Mouse (Mus musculus) limb, embryonic 13.5 days (tissue): Measurements from ENCODE around the gene Dennd1b. TPM values are rescaled to one million over a fixed set of nuclear protein-coding genes. Genes with fewer than 3 reads are reported as not detected.

Experiments
- ATAC-seq: fragments of 200-750 bp; cut with Nextera tagmentation; 2 replicates; pipeline ENCODE4 v1.8.0; 2017; ENCODE audit warnings: low read depth, moderate number of reproducible peaks, moderate TSS enrichment; ENCODE audit not compliant: low FRiP score
- H3K27ac ChIP-seq: fragments of 300-500 bp; sonication (generic); 2 replicates; pipeline ENCODE4 v1.5.1; 2015; ENCODE audit warnings: inconsistent platforms, mild to moderate bottlenecking, moderate library complexity
- H3K27me3 ChIP-seq: fragments of 300-500 bp; sonication (generic); 2 replicates; pipeline ENCODE4 v1.6.1; 2015; ENCODE audit warnings: mild to moderate bottlenecking, inconsistent platforms
- H3K36me3 ChIP-seq: fragments of 300-500 bp; sonication (generic); 2 replicates; pipeline ENCODE4 v1.6.1; 2015; ENCODE audit warnings: inconsistent platforms, mild to moderate bottlenecking, moderate library complexity
- H3K4me1 ChIP-seq: fragments of 300-500 bp; sonication (generic); 2 replicates; pipeline ENCODE4 v1.6.1; 2015; ENCODE audit warnings: inconsistent platforms
- H3K4me2 ChIP-seq: fragments of 300-500 bp; sonication (generic); replicated peaks from 2 replicates; pipeline ENCODE4 v1.6.1; 2015; ENCODE audit warnings: inconsistent platforms, mild to moderate bottlenecking, moderate library complexity
- H3K4me3 ChIP-seq: fragments of 300-500 bp; sonication (generic); 2 replicates; pipeline ENCODE4 v1.5.1; 2015; ENCODE audit warnings: moderate library complexity, mild to moderate bottlenecking, inconsistent platforms
- H3K9ac ChIP-seq: fragments of 300-500 bp; sonication (generic); 2 replicates; pipeline ENCODE4 v1.6.1; 2015; ENCODE audit warnings: mild to moderate bottlenecking, inconsistent platforms
- H3K9me3 ChIP-seq: fragments of 300-500 bp; sonication (generic); 2 replicates; pipeline ENCODE4 v1.6.1; 2016; ENCODE audit warnings: inconsistent platforms
- WGBS: fragments of 180-500 bp; shearing (Covaris S2); methylation state at CpG from one replicate; pipeline ENCODE4 v1.1.7; 2015; 5-methylcytosine and 5-hydroxymethylcytosine counted together
- polyA plus RNA-seq: library from polyadenylated mRNA; unstranded; fragments of >200 nt; fragmentation: Nextera tagmentation; extraction: Ambion mirVana; gene quantifications from 2 replicates; pipeline ENCODE4 v1.2.1, GENCODE M21; 2015

The Dennd1b gene
- polyA plus RNA-seq, 1 experiment from 2014 or later: 11.4 TPM

DNA sequence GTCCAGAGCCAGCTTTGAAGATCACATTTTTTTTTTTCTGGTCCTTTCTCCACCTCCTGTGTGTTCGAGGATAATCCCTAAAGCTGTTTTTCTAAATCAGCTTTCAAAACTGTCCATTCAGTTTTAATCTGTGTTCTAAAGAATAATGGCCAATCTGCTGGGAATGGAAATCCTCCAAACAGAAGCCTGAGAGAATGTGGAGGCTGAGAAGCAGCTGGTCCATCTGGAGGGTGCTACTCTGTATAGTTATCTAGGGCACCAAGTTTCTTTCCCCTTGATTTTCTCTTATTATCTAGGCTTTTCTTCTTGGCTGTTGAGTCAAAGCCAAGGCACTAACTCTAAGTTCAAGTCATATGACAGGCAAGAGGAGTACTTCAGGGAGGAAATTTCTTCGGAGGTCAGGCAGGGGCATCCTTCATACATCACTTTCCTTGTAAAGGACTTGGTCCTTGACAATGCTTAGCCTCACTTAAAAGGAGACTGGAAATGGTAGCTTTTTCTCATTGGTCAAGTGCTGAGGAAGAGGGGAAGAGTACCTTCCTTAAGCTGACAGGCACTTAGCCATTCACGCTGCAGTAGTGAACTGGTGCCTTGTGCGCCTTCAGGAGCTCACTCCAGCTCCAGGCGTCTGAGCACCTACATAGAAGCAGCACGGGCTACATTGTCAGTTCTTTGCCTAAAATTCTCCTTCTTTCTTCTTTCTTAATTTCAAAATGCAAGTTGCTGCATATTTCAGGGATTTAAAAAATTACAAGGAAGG lies 32.6 kb downstream of the Dennd1b start:
- ATAC-seq: no peak
- H3K4me1 ChIP-seq: no peaks in the 10 kb centered on the region
- H3K4me2 ChIP-seq: no peak overlapping the region
- H3K27me3 ChIP-seq: no peaks in the 10 kb centered on the region
- H3K9ac ChIP-seq: no peak overlapping the region
- 87% methylated on average over 6 of the region's 6 CpGs for WGBS
- H3K9me3 ChIP-seq: 0 out of 2 replicates have a peak, but pooled peaks cover 3% of the 10 kb centered on the region
- H3K4me3 ChIP-seq: no peak overlapping the region
- H3K27ac ChIP-seq: no peak overlapping the region
- 0 out of 2 replicates have a peak, but pooled peaks cover 5% of the 10 kb centered on the region for H3K36me3 ChIP-seq

DNA sequence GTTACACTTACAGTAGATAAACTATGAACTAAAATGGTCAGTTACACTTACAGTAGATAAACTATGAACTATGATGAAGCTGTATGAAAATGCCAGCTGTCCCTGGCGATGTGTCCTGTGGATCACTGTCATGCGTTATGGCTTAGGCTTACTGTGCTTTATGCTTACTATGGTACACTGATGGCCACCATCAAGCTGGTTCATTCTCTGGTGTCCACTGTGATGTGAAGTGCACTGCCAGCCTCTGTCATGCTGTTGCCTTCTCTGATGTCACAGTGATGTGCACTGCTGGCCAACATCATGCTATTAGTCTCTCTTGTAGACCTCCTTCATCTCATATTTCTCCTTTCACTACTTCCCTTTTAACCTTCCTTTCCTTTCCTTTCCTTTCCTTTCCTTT lies 33.4 kb downstream of the Dennd1b start:
- Histone ChIP-seq H3K27me3 (no peaks in the 10 kb centered on the region), H3K9ac (no peak overlapping the region), H3K9me3 (0 out of 2 replicates have a peak, but pooled peaks cover 3% of the 10 kb centered on the region), H3K27ac (no peak overlapping the region), H3K36me3 (0 out of 2 replicates have a peak, but pooled peaks cover 5% of the 10 kb centered on the region), H3K4me2 (no peak overlapping the region), H3K4me1 (no peaks in the 10 kb centered on the region), H3K4me3 (no peak overlapping the region)
- WGBS: 88% methylated on average over 2 of the region's 2 CpGs
- no peak for ATAC-seq

DNA sequence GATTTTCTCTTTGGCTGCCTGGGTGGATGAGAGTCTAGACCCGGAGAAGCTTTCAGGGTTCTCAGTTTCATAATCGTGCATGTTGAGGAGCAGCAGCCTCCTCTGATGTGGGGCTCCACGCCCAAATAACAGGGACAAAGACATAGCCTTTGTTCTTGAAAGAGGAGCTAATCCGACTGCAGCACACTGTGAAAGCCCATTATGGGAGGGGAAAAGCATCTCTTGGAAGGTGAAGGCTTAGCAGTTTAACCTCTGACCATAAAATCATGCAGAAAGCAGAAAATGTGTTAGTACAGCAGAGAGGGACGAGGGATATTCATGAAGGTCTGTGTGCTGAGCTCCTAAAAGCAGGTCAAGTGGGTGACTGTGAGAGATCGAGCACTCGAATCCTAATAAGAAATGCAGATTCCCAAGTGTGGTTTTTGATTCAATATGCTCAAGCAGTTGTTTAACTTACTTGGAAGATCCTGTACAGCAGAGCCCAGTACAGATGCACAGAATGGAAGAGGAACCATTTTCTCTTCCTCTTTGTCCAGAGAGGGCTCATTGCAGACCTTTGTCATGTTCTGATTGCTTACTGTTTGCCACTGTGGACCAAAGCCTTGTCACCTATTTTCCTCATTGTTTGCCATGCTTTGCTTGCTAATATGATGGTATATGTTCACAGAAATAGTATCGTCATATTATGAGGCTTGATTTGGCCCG lies 37.6 kb downstream of the Dennd1b start:
- Histone ChIP-seq H3K4me1 (no peaks in the 10 kb centered on the region), H3K4me3 (no peak overlapping the region), H3K27me3 (no peaks in the 10 kb centered on the region), H3K9me3 (no peaks in the 10 kb centered on the region), H3K9ac (no peak overlapping the region), H3K27ac (no peak overlapping the region), H3K36me3 (no peaks in the 10 kb centered on the region), H3K4me2 (no peak overlapping the region)
- WGBS: 58% methylated on average over 9 of the region's 9 CpGs
- no peak for ATAC-seq

- no peaks in the 10 kb centered on the region for H3K36me3 ChIP-seq
- ATAC-seq: no peak
- WGBS: 85% methylated on average over 2 of the region's 2 CpGs
- no peak overlapping the region for H3K27ac ChIP-seq
- no peak overlapping the region for H3K9ac ChIP-seq
- H3K27me3 ChIP-seq: no peaks in the 10 kb centered on the region
- no peaks in the 10 kb centered on the region for H3K9me3 ChIP-seq
- H3K4me2 ChIP-seq: no peak overlapping the region
- H3K4me3 ChIP-seq: no peak overlapping the region
- no peaks in the 10 kb centered on the region for H3K4me1 ChIP-seq
Observed at GRCm38 (mm10) chr1:139003503-139003902, 40.3 kb downstream of the Dennd1b start.

- Histone ChIP-seq H3K4me2 (no peak overlapping the region), H3K36me3 (no peaks in the 10 kb centered on the region), H3K9me3 (no peaks in the 10 kb centered on the region), H3K4me3 (no peak overlapping the region), H3K9ac (no peak overlapping the region), H3K27me3 (no peaks in the 10 kb centered on the region), H3K27ac (no peak overlapping the region), H3K4me1 (no peaks in the 10 kb centered on the region)
- no peak for ATAC-seq
- 73% methylated on average over 1 of the region's 1 CpGs for whole genome bisulfite sequencing
Observed at GRCm38 (mm10) chr1:139006000-139006399, 42.8 kb downstream of the Dennd1b start.

- ATAC-seq: no peak
- Histone ChIP-seq H3K4me1 (no peaks in the 10 kb centered on the region), H3K27ac (no peak overlapping the region), H3K4me2 (no peak overlapping the region), H3K4me3 (no peak overlapping the region), H3K27me3 (no peaks in the 10 kb centered on the region), H3K36me3 (no peaks in the 10 kb centered on the region), H3K9ac (no peak overlapping the region), H3K9me3 (no peaks in the 10 kb centered on the region)
- 93% methylated on average over 3 of the region's 3 CpGs for WGBS
Observed at GRCm38 (mm10) chr1:139007475-139007874, 44.2 kb downstream of the Dennd1b start.

GRCm38 (mm10) chr1:139015118-139015788 lies 52.0 kb downstream of the Dennd1b start:
- H3K4me2 ChIP-seq: no peak overlapping the region
- ATAC-seq: no peak
- H3K27ac ChIP-seq: no peak overlapping the region
- H3K27me3 ChIP-seq: no peaks in the 10 kb centered on the region
- H3K4me1 ChIP-seq: no peaks in the 10 kb centered on the region
- H3K9me3 ChIP-seq: no peaks in the 10 kb centered on the region
- no peak overlapping the region for H3K4me3 ChIP-seq
- WGBS: 88% methylated on average over 5 of the region's 5 CpGs
- no peaks in the 10 kb centered on the region for H3K36me3 ChIP-seq
- no peak overlapping the region for H3K9ac ChIP-seq

GRCm38 (mm10) chr1:139021298-139021697 lies 58.1 kb downstream of the Dennd1b start:
- Histone ChIP-seq H3K4me3 (no peak overlapping the region), H3K9me3 (no peaks in the 10 kb centered on the region), H3K27ac (no peak overlapping the region), H3K36me3 (no peaks in the 10 kb centered on the region), H3K9ac (no peak overlapping the region), H3K27me3 (no peaks in the 10 kb centered on the region), H3K4me2 (no peak overlapping the region), H3K4me1 (no peaks in the 10 kb centered on the region)
- ATAC-seq: no peak
- WGBS: 57% methylated on average over 7 of the region's 7 CpGs

GRCm38 (mm10) chr1:139025882-139026645 lies 62.8 kb downstream of the Dennd1b start:
- no peak overlapping the region for H3K27ac ChIP-seq
- no peak overlapping the region for H3K4me3 ChIP-seq
- H3K4me2 ChIP-seq: no peak overlapping the region
- H3K4me1 ChIP-seq: no peaks in the 10 kb centered on the region
- 80% methylated on average over 8 of the region's 8 CpGs for WGBS
- no peaks in the 10 kb centered on the region for H3K9me3 ChIP-seq
- no peak for ATAC-seq
- no peak overlapping the region for H3K9ac ChIP-seq
- H3K27me3 ChIP-seq: no peaks in the 10 kb centered on the region
- no peaks in the 10 kb centered on the region for H3K36me3 ChIP-seq

DNA sequence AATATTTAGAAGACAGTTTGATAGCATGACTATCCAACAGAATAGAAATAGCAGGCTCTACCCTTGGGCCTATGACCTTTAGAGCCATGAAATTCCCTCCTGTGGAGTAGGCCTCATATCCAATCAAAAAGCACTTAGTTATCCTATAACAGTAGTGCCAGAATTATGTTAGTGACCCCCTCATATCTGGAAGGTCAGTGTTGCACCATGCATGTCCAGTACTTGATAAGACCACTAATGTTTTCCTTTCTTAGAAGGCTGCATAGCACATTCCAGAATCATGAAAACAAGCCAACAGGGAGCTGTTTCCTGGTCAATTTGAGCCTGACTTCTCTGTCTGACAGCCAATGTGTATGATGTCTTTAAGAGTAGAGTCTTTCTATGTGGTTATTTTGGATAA lies 66.3 kb downstream of the Dennd1b start:
- H3K9me3 ChIP-seq: no peaks in the 10 kb centered on the region
- no peak overlapping the region for H3K9ac ChIP-seq
- no peak overlapping the region for H3K27ac ChIP-seq
- no peak overlapping the region for H3K4me3 ChIP-seq
- no peaks in the 10 kb centered on the region for H3K4me1 ChIP-seq
- no peak overlapping the region for H3K4me2 ChIP-seq
- H3K27me3 ChIP-seq: no peaks in the 10 kb centered on the region
- no peaks in the 10 kb centered on the region for H3K36me3 ChIP-seq
- no peak for ATAC-seq

- Histone ChIP-seq H3K36me3 (no peaks in the 10 kb centered on the region), H3K4me1 (no peaks in the 10 kb centered on the region), H3K4me3 (no peak overlapping the region), H3K27ac (no peak overlapping the region), H3K9ac (no peak overlapping the region), H3K4me2 (no peak overlapping the region), H3K9me3 (no peaks in the 10 kb centered on the region), H3K27me3 (no peaks in the 10 kb centered on the region)
- ATAC-seq: no peak
- WGBS: 69% methylated on average over 1 of the region's 1 CpGs
Observed at GRCm38 (mm10) chr1:139032411-139032810, 69.2 kb downstream of the Dennd1b start.

GRCm38 (mm10) chr1:139035141-139035540 lies 71.9 kb downstream of the Dennd1b start:
- no peak overlapping the region for H3K4me2 ChIP-seq
- H3K9me3 ChIP-seq: no peaks in the 10 kb centered on the region
- H3K9ac ChIP-seq: no peak overlapping the region
- 66% methylated on average over 4 of the region's 4 CpGs for WGBS
- H3K4me1 ChIP-seq: peaks cover 5% of the 10 kb centered on the region; the same call in 1 of the 2 replicates
- no peaks in the 10 kb centered on the region for H3K27me3 ChIP-seq
- H3K27ac ChIP-seq: no peak overlapping the region
- no peaks in the 10 kb centered on the region for H3K36me3 ChIP-seq
- no peak overlapping the region for H3K4me3 ChIP-seq
- ATAC-seq: no peak; the same call in 1 of the 2 replicates
